Comparison of ENCODE assay signal across 13 mouse cellular contexts in the genomic region with DNA sequence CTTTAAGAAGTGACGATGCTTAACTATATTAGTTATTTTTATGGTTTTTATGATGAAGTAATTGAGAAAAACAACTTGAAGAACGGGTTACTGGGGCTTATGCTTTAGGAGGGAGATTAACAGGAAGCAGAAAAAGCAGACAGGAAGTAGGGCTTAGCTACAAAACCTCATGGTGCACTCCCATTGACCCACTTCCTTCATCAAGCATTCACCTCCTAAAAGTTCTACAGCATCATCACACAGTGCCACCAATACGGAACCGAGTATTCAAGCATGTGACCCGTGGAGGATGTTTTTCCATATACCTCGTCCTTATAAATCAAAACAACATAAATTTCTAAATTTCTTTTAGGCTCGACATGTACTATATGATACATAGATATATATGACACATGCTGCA.
"Had no signal": no experiment of that assay in that cellular context is flagged by ENCODE, and none has a peak within 500 bp of the region (broad histone marks: within the 10 kb centered on the region; RNA-seq: fewer than 3 reads in every experiment).

No protein-coding gene starts in this region.

- H3K36me3 ChIP-seq: limb, embryonic 10.5 days; liver, embryonic 12.5 days; midbrain, embryonic 10.5 days; neural tube, embryonic 12.5 days had no signal

- H3K27me3 ChIP-seq: neural tube, embryonic 12.5 days had no signal

- DNase-seq: kidney, adult 8-10 months; kidney, postnatal 25 days; layer of hippocampus, adult 9-11 months; lung, embryonic 14.5 days; lung, postnatal 10 days; lung, postnatal 4 days; midbrain, embryonic 14.5 days; right cerebral cortex, postnatal 25 days; thymus, postnatal 25 days had no signal

- ATAC-seq: liver, embryonic 12.5 days had no signal
